Mouse (Mus musculus): ENCODE measurements around the gene Supt6. TPM values are rescaled to one million over a fixed set of nuclear protein-coding genes. Genes with fewer than 3 reads are reported as not detected.

Gene Supt6
- polyA plus RNA-seq, 1 experiment from 2014 or later = 22.9 TPM

- peak; percentile 40 for ATAC-seq (ENCODE audit: low FRiP score)
- Histone ChIP-seq H3K9ac (replicated peaks) (peak overlapping the region; percentile 100), H3K36me3 (peaks cover 31% of the 10 kb centered on the region), H3K27ac (replicated peaks) (peak overlapping the region; percentile 98), H3K4me3 (replicated peaks) (peak overlapping the region; percentile 99), H3K9me3 (replicated peaks) (no peaks in the 10 kb centered on the region), H3K4me2 (peak overlapping the region; percentile 80), H3K27me3 (replicated peaks) (no peaks in the 10 kb centered on the region), H3K4me1 (peaks cover 60% of the 10 kb centered on the region)
- WGBS = under 1% methylated on average over 22 of the region's 22 CpGs
Measured at GRCm38 (mm10) chr11:78163681-78164603, 81.8 kb downstream of the Supt6 start.

GRCm38 (mm10) chr11:78163045-78163444 lies 82.7 kb downstream of the Supt6 start:
- Histone ChIP-seq H3K4me2 (peak overlapping the region; percentile 80), H3K4me3 (replicated peaks) (peak overlapping the region; percentile 99), H3K4me1 (peaks cover 67% of the 10 kb centered on the region), H3K27me3 (replicated peaks) (no peaks in the 10 kb centered on the region), H3K36me3 (peaks cover 40% of the 10 kb centered on the region), H3K9ac (replicated peaks) (peak overlapping the region; percentile 100), H3K27ac (replicated peaks) (peak overlapping the region; percentile 98), H3K9me3 (replicated peaks) (no peaks in the 10 kb centered on the region)
- ATAC-seq (ENCODE audit: low FRiP score) = no peak
- 74% methylated on average over 2 of the region's 2 CpGs for WGBS

- no peak for ATAC-seq (ENCODE audit: low FRiP score)
- peak overlapping the region; percentile 80 for H3K4me2 ChIP-seq
- H3K36me3 ChIP-seq = peaks cover 44% of the 10 kb centered on the region
- H3K27me3 ChIP-seq (replicated peaks) = no peaks in the 10 kb centered on the region
- no peaks in the 10 kb centered on the region for H3K9me3 ChIP-seq (replicated peaks)
- H3K4me3 ChIP-seq (replicated peaks) = peak overlapping the region; percentile 99
- H3K9ac ChIP-seq (replicated peaks) = peak overlapping the region; percentile 100
- H3K4me1 ChIP-seq = peaks cover 73% of the 10 kb centered on the region
- H3K27ac ChIP-seq (replicated peaks) = peak overlapping the region; percentile 98
- 20% methylated on average over 6 of the region's 6 CpGs for WGBS
Measured at GRCm38 (mm10) chr11:78162504-78162903, 83.3 kb downstream of the Supt6 start.

GRCm38 (mm10) chr11:78161968-78162367 lies 83.8 kb downstream of the Supt6 start:
- peak overlapping the region; percentile 80 for H3K4me2 ChIP-seq
- no peak for ATAC-seq (ENCODE audit: low FRiP score)
- H3K9ac ChIP-seq (replicated peaks) = 0 out of 2 replicates have a peak overlapping the region, but pooled peaks have one; percentile 100
- 28% methylated on average over 4 of the region's 4 CpGs for WGBS
- H3K9me3 ChIP-seq (replicated peaks) = no peaks in the 10 kb centered on the region
- peaks cover 75% of the 10 kb centered on the region for H3K4me1 ChIP-seq
- H3K27ac ChIP-seq (replicated peaks) = peak overlapping the region; percentile 98
- 0 out of 2 replicates have a peak overlapping the region, but pooled peaks have one; percentile 99 for H3K4me3 ChIP-seq (replicated peaks)
- H3K27me3 ChIP-seq (replicated peaks) = no peaks in the 10 kb centered on the region
- peaks cover 48% of the 10 kb centered on the region for H3K36me3 ChIP-seq

- no peak for ATAC-seq (ENCODE audit: low FRiP score)
- H3K9ac ChIP-seq (replicated peaks) = no peak overlapping the region
- H3K4me3 ChIP-seq (replicated peaks) = 0 out of 2 replicates have a peak overlapping the region, but pooled peaks have one; percentile 0
- WGBS = 90% methylated on average over 14 of the region's 14 CpGs
- no peaks in the 10 kb centered on the region for H3K9me3 ChIP-seq (replicated peaks)
- H3K4me2 ChIP-seq = no peak overlapping the region
- peaks cover 51% of the 10 kb centered on the region for H3K36me3 ChIP-seq
- peaks cover 71% of the 10 kb centered on the region for H3K4me1 ChIP-seq
- 0 out of 2 replicates have a peak overlapping the region, but pooled peaks have one; percentile 98 for H3K27ac ChIP-seq (replicated peaks)
- no peaks in the 10 kb centered on the region for H3K27me3 ChIP-seq (replicated peaks)
Measured at GRCm38 (mm10) chr11:78161169-78161568, 84.6 kb downstream of the Supt6 start.

- no peak for ATAC-seq (ENCODE audit: low FRiP score)
- H3K9ac ChIP-seq (replicated peaks) = no peak overlapping the region
- H3K27me3 ChIP-seq (replicated peaks) = no peaks in the 10 kb centered on the region
- peaks cover 55% of the 10 kb centered on the region for H3K36me3 ChIP-seq
- H3K4me1 ChIP-seq = peaks cover 67% of the 10 kb centered on the region
- no peaks in the 10 kb centered on the region for H3K9me3 ChIP-seq (replicated peaks)
- no peak overlapping the region for H3K4me3 ChIP-seq (replicated peaks)
- H3K4me2 ChIP-seq = no peak overlapping the region; the same call in 1 of the 2 replicates
- no peak overlapping the region for H3K27ac ChIP-seq (replicated peaks)
- WGBS = 87% methylated on average over 3 of the region's 3 CpGs
Measured at GRCm38 (mm10) chr11:78160675-78161074, 85.1 kb downstream of the Supt6 start.

- no peak for ATAC-seq (ENCODE audit: low FRiP score)
- 89% methylated on average over 18 of the region's 18 CpGs for WGBS
- Histone ChIP-seq H3K9ac (replicated peaks) (no peak overlapping the region), H3K9me3 (replicated peaks) (no peaks in the 10 kb centered on the region), H3K4me3 (replicated peaks) (no peak overlapping the region), H3K27me3 (replicated peaks) (no peaks in the 10 kb centered on the region), H3K27ac (replicated peaks) (no peak overlapping the region), H3K4me1 (peaks cover 68% of the 10 kb centered on the region), H3K4me2 (no peak overlapping the region; the same call in 1 of the 2 replicates), H3K36me3 (peaks cover 60% of the 10 kb centered on the region)
Measured at GRCm38 (mm10) chr11:78160171-78160570, 85.6 kb downstream of the Supt6 start.

GRCm38 (mm10) chr11:78159557-78159956 lies 86.2 kb downstream of the Supt6 start:
- Histone ChIP-seq H3K4me2 (no peak overlapping the region), H3K9me3 (replicated peaks) (no peaks in the 10 kb centered on the region), H3K36me3 (peaks cover 66% of the 10 kb centered on the region), H3K9ac (replicated peaks) (no peak overlapping the region), H3K27me3 (replicated peaks) (no peaks in the 10 kb centered on the region), H3K27ac (replicated peaks) (no peak overlapping the region), H3K4me1 (peaks cover 74% of the 10 kb centered on the region), H3K4me3 (replicated peaks) (no peak overlapping the region)
- no peak for ATAC-seq (ENCODE audit: low FRiP score)
- 79% methylated on average over 7 of the region's 7 CpGs for WGBS

GRCm38 (mm10) chr11:78159096-78159495 lies 86.7 kb downstream of the Supt6 start:
- WGBS = 18% methylated on average over 2 of the region's 2 CpGs
- Histone ChIP-seq H3K27ac (replicated peaks) (0 out of 2 replicates have a peak overlapping the region, but pooled peaks have one; percentile 38), H3K27me3 (replicated peaks) (no peaks in the 10 kb centered on the region), H3K4me3 (replicated peaks) (no peak overlapping the region), H3K9ac (replicated peaks) (no peak overlapping the region), H3K9me3 (replicated peaks) (no peaks in the 10 kb centered on the region), H3K4me2 (no peak overlapping the region), H3K4me1 (peaks cover 79% of the 10 kb centered on the region), H3K36me3 (peaks cover 71% of the 10 kb centered on the region)
- ATAC-seq (ENCODE audit: low FRiP score) = 0 out of 2 replicates have a peak, but pooled peaks have one; percentile 9

Small RNA genes within 50 kb of the gene (microRNA-seq; reads per million reads assigned to microRNA genes)
- not detected for gene Mir7653

Other genes starting within 250 kb of the Supt6 start
- gene Dhrs13, start 213.7 kb downstream of the Supt6 start, polyA plus RNA-seq (2015; fragmentation: Nextera tagmentation; extraction: Ambion mirVana) = 48.2 and 55.3 TPM in 2 replicates
- 121 and 132 TPM in 2 replicates for gene Flot2, start 208.1 kb downstream of the Supt6 start, polyA plus RNA-seq (2015; fragmentation: Nextera tagmentation; extraction: Ambion mirVana)
- 30.1 and 30.9 TPM in 2 replicates for gene Eral1, start 165.6 kb downstream of the Supt6 start, polyA plus RNA-seq (2015; fragmentation: Nextera tagmentation; extraction: Ambion mirVana)
- gene Fam222b, start 151.3 kb downstream of the Supt6 start, polyA plus RNA-seq (2015; fragmentation: Nextera tagmentation; extraction: Ambion mirVana) = 22.2 and 24.2 TPM in 2 replicates
- gene Traf4, start 80.4 kb downstream of the Supt6 start, polyA plus RNA-seq (2015; fragmentation: Nextera tagmentation; extraction: Ambion mirVana) = 82.1 and 85.4 TPM in 2 replicates
- 7.0 and 9.7 TPM in 2 replicates for gene Nek8, start 69.3 kb downstream of the Supt6 start, polyA plus RNA-seq (2015; fragmentation: Nextera tagmentation; extraction: Ambion mirVana)
- 19.3 and 20.0 TPM in 2 replicates for gene Tlcd1, start 69.3 kb downstream of the Supt6 start, polyA plus RNA-seq (2015; fragmentation: Nextera tagmentation; extraction: Ambion mirVana)
- gene Rpl23a, start 62.4 kb downstream of the Supt6 start, polyA plus RNA-seq (2015; fragmentation: Nextera tagmentation; extraction: Ambion mirVana) = 774 and 869 TPM in 2 replicates
- 66.1 and 71.0 TPM in 2 replicates for gene Rab34, start 57.6 kb downstream of the Supt6 start, polyA plus RNA-seq (2015; fragmentation: Nextera tagmentation; extraction: Ambion mirVana)
- 3.3 and 4.8 TPM in 2 replicates for gene Proca1, start 52.6 kb downstream of the Supt6 start, polyA plus RNA-seq (2015; fragmentation: Nextera tagmentation; extraction: Ambion mirVana)
- gene Sdf2, start 241 bp downstream of the Supt6 start, polyA plus RNA-seq (2015; fragmentation: Nextera tagmentation; extraction: Ambion mirVana) = 93.2 and 97.1 TPM in 2 replicates
- gene 2610507B11Rik, start 15.8 kb upstream of the Supt6 start, polyA plus RNA-seq (2015; fragmentation: Nextera tagmentation; extraction: Ambion mirVana) = 56.5 and 65.2 TPM in 2 replicates
- 0.40 and 0.42 TPM in 2 replicates for gene BC030499, start 44.9 kb upstream of the Supt6 start, polyA plus RNA-seq (2015; fragmentation: Nextera tagmentation; extraction: Ambion mirVana)
- gene Spag5, start 55.5 kb upstream of the Supt6 start, polyA plus RNA-seq (2015; fragmentation: Nextera tagmentation; extraction: Ambion mirVana) = 6.5 and 13.1 TPM in 2 replicates
- gene Aldoc, start 77.0 kb upstream of the Supt6 start, polyA plus RNA-seq (2015; fragmentation: Nextera tagmentation; extraction: Ambion mirVana) = 328 and 382 TPM in 2 replicates
- 83.2 and 86.4 TPM in 2 replicates for gene Pigs, start 82.4 kb upstream of the Supt6 start, polyA plus RNA-seq (2015; fragmentation: Nextera tagmentation; extraction: Ambion mirVana)
- 84.3 and 88.3 TPM in 2 replicates for gene Unc119, start 97.5 kb upstream of the Supt6 start, polyA plus RNA-seq (2015; fragmentation: Nextera tagmentation; extraction: Ambion mirVana)
- 11.8 TPM in 1 of 2 replicates, not detected in the other for gene Foxn1, start 140.6 kb upstream of the Supt6 start, polyA plus RNA-seq (2015; fragmentation: Nextera tagmentation; extraction: Ambion mirVana)
- gene Slc13a2, start 176.2 kb upstream of the Supt6 start, polyA plus RNA-seq (2015; fragmentation: Nextera tagmentation; extraction: Ambion mirVana) = 0.42 TPM in 1 of 2 replicates, not detected in the other
- gene Slc46a1, start 219.7 kb upstream of the Supt6 start, polyA plus RNA-seq (2015; fragmentation: Nextera tagmentation; extraction: Ambion mirVana) = 23.4 and 26.0 TPM in 2 replicates